Mouse (Mus musculus) naive thymus-derived CD4-positive, alpha-beta T cell, adult 2 months (primary cell): ENCODE data around the gene Tmem256.

Experiments used
- DNase-seq: peaks from one replicate; pipeline ENCODE4 v3.0.0-alpha.2; 2011; ENCODE audit warnings: low read depth

Tmem256 gene

DNA sequence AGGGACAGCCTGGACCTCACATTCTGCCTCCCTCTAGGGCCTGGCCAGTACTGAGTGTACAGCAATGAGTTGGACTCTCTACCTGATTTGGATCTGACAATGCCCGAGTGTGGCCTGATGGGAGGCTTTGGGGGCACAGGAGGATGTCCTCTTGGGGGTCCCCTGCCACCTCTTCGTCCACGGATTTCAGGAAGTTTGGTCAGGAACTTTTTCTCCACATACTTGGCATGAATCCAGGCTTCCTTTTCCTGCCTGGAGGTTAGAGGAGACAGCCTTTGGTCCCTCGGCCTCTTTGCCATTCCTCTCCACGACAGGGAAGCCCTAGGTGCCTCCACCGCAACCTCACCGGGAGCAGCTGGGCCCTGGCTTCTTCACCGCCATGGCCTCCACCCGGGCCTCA, 45.9 kb downstream of the Tmem256 start:
- no peak for DNase-seq

GRCm38 (mm10) chr11:69884663-69885062, 46.3 kb downstream of the Tmem256 start:
- DNase-seq, result no peak

DNA sequence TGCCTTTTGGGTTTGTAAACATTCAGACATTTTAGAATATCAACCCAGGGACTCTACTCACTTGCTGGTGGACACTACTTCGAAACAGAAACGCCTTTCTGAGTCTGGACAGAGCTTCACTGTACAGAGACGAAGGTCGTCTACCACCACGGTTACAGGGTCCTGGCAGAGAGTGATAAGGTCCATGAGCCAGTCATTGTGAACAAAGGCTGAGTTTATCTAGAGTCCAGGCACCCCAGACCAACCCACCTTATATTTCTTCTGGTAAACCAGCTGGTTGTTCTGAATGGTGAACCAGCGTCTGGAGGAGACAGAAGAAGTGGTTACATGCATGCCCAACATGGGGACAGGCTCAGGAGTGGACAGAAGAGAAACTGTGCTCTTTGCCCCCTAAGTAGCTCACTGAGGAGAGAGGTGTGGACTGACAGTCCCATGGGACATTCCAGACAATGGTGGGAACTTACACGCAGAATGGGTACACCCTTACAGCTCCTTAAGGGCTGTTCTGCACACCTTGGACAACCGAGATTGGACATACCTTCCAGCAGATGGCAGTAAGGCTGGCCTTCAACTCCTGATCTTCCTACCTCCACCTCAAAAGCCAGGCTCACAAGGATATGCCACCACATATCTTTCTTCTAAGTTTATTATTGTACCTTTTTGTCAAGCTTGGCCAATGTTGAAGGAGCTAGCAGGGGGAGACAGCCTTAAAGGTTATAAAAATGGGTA, 48.8 kb downstream of the Tmem256 start:
- no peak for DNase-seq
